Mouse (Mus musculus) common myeloid progenitor, adult 5-6 weeks (primary cell): ENCODE measurements around the gene Lamtor2. TPM values are rescaled to one million over a fixed set of nuclear protein-coding genes. Genes with fewer than 3 reads are reported as not detected.

ENCODE experiments used
- ATAC-seq: replicated peaks from 2 replicates; pipeline ENCODE4 v1.8.0; 2016; ENCODE audit warnings: low read depth, mild to moderate bottlenecking, moderate TSS enrichment, inconsistent platforms; ENCODE audit not compliant: poor library complexity, severe bottlenecking
- total RNA-seq: library from RNA; stranded (forward); fragments of 200-1000, 187-1606 nt; gene quantifications from 2 replicates; pipeline ENCODE4 v1.2.3, GENCODE M21; 2017

The Lamtor2 gene
- total RNA-seq, 1 experiment from 2014 or later: 47.2 TPM

DNA sequence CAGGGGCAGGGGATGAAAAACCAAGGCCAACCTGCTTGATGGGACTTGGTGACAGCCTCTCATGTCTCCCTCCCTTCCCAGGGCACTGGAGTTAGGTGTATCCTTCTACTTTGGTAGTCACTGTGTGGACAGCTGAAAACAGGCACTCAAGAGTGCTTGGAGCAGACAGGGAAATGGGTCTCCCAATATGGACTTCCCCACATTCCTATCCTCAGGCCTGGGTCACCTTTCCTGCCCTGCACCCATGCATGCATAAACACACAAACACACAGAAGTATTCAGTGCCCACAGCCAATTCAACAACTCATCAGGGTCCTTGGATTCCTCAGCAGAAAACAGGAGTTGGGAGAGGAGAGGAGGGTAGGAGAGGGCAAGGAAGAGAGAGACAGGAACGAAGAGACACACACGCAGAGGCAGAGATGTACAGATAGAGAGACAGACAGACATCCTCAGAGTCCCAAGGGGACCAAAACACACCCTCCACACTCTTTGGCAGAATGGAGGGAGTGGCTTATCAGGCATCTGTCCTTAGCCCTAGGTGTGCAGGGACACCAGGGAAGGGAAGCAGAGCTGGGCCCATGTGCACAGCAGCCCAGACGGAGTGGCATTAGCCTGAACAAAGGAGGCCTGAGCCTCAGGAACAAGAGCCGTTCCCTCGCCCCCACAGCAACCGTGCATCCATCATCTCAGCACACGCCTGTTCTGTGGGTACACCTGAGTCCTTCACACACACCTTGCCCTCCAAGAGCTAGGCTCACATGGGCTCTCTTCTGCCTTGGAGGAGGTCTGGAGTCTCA is 23.5 kb downstream of the Lamtor2 start:
- ATAC-seq: no peak

DNA sequence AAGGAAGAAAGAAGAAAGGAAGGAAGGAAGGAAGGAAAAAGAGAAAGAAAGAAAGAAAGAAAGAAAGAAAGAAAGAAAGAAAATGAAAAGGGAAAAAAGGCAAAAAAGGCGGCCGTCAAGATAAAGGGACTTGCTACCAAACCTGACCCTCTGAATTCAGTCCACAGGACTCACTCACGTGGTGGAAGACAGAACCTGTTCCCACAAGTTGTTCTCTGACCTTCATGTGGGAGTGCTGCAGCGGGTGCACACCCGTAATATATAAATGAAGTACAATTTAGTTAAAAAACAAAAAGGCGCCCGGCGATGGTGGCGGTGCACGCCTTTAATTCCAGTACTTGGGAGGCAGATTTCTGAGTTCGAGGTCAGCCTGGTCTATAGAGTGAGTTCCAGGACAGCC is 24.2 kb downstream of the Lamtor2 start:
- ATAC-seq: no peak

DNA sequence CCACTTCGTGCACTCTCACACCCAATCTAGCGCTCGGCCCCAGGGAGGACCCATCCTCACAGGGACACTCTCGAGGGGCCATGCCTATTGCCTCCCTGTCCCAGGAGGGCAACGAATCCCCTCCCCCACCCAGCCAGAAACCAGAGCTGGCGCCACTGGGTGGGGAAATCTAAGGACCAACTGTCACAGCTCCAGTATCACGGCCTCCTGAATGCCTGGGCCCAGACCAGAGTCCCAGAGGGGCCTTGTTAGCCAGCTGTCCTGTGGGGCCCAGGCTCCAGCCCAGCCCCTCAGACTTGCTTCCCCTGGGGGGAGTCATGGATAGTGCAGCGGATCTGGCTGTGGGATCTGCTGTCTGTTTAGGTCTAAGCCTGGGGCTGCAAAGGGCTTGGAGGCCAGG is 25.3 kb downstream of the Lamtor2 start:
- no peak for ATAC-seq

DNA sequence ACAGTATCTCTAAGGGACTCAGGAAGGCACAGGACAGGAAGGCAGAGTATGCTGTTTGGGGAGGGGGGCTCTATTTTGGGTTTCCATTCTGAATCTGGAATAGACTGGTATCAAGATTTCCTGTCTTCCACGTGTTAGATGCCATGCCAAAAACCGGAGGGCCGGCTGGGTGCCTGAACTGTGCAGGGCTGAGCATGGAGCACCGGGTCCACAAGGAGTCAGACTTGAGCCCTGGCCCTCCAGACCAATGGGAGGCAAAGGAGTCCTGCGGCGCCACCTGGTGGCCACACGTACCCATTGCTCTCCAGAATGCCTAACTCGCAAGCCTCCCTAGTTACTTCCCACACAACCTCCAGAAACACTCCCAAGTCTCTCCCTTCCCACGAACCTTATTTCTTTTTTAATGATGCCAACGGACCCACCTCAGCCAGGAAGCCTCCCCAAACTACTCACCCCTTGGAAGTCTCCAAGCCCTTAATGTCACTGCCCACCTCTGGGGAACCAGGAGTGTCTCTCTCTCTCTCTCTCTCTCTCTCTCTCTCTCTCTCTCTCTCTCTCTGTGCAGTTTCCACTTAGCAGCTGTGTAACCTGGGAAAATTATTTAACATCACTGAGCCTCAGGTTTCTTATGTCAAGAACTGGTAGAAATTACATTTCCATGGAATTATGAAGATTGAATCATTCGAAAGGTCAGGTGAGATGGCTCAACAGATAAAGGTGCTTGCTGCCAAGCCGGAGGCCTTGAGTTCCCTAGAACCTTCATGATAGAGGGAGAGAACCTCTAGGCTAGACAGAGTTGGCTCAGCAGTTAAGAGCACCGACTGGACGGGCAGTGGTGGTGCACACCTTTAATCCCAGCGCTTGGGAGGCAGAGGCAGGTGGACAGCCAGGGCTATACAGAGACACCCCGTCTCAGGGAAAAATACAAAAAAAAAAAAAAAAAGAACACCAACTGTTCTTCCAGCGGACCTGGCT is 26.4 kb downstream of the Lamtor2 start:
- peak; percentile 74 for ATAC-seq

DNA sequence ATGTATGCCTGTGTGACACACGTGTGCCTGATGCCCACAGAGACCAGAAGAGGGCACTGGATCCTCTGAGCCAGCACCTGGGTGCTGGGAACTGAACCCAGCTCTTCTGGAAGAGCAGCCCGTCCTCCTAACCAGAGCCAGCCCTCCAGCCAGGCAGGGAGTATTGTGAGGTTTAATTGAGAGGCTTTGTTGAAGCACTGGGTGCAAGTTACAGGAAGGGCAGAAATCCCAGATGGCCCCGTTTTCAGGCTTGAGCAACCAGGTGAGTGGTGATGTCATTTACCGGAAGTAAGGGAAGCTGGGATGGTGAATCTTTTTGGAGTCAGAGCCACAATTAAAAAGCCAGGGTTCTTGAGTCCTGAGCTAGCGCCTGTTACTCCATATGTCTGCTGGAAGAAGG is 27.9 kb downstream of the Lamtor2 start:
- ATAC-seq: no peak

DNA sequence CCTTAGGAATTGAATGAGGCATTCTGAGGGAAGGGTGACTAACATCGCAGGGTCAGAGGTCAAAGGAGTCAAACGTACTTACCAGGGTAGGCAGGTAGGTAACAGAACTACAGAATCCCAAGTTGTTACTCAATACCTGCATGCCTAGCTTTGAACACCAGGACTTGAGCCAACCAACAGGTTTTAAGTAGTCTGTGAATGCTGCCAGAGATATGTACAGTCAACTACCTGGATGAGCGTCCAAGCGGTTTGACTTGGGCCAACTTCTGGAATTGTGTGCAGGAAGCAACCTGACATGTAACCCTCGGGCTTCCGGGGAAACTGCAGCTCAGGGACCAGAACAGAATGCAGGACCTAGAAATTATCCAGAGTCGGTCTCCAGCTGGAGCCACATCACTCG is 29.8 kb downstream of the Lamtor2 start:
- no peak for ATAC-seq

DNA sequence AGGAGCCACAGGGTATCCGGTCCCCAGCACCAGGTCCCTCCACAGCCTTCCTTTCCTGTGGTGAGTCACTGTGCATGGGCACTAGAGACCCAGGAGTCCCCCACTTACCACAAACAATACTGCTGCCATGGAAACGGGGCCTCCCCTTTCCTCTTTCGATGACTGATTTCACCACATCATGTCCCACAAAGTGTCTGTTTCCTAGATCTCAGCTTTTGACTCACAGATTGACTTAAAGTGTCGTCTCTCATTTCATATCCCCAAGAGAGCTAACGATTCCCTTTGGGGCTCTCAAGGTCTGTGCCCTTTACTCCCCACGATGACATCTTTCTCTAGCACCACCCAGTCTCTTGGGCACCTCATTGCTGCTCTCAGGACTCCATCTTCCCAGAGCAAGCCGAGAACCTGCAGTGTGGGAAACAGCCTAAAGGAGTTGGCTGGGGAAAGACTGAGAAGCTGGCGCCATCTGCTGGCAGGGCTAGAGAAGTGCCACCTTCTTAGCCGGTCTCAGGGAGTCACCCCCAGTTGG is 31.0 kb downstream of the Lamtor2 start:
- ATAC-seq: peak; percentile 90

DNA sequence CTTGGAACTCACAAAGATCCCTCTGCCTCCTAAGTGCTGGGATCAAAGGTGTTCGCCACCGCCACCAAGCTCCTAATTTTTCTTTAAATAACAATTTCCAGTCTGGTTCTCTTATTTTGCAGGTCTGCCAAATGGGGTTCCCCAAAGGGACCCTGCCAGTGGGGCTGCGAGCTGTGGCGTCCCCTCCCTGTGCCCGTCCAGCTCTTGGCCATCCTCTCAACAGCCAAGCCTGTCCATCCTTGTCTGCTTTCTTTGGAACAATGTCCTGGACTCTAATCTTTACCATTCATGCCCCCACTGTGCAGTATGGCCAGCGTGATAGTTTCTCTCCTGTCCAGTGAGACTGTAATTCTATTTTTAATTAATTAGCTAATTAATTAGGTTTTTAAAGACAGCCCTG is 31.7 kb downstream of the Lamtor2 start:
- no peak for ATAC-seq

DNA sequence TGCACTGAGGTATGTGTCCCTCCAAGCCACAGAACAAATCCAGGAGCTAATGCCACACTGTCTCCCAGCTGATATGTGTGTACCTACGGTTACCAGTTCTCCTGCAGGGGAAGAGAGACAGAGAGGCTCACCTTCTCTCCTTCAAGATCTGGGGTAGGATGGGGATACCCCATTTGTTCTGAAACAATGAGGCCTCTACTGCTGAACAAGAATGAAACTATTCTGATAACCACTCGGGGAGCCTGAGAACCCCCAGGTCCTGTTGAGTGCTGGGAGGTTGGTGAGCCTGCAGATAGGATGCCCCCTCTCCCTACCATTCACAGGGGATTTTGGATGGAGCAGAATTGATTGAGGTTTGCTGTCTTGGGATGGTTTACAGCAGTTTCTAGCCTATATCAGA is 32.8 kb downstream of the Lamtor2 start:
- no peak for ATAC-seq

DNA sequence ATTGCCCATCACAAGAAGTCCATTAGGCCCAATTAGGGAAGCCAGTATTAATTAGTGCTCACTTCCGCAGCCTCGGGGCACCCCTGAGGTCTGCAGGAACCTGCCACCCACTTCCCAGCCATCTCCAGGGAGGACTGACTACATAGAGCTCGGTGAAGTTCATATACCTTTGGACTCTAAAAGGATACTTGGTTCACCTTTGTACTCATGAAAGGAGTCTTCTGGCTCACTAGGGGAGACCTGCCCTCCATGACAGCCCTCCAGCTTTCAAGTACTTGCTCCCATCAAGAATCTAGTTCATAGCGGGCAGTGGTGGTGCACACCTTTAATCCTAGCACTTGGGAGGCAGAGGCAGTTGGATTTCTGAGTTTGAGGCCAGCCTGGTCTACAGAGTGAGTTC is 34.5 kb downstream of the Lamtor2 start:
- ATAC-seq: no peak

DNA sequence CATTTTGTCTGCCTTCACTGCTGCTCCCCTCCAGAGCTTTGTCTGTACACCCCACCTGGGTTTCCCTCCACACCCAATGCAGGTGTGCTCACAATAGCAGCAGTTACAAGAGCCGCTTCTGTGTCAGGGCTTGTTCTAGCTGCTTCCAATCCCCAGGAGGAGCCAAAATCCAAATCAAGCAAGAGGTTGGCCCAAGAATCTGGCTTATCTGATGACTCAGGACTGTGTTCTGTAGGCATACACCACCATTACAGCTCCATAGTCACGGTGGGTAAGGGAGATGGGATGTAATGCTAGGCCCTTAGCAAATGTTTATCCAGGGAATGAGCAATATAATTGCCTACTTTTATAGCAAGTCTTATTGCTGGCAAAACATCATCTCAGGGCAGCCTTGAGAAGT is 36.5 kb downstream of the Lamtor2 start:
- ATAC-seq: no peak

DNA sequence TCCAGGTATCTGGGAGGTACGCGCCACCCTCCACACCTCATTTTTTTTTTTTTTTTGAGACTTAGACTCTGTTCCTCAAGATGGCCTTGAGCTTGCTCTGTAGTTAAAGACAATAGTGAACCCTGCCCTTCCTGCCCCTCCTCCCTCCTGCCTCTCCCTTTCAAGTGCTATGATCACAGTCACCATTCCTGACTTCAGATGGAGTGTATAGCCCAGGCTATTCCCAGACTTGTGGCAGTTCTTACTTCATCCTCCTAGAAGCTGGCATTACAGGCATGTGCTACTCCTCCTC is 37.8 kb downstream of the Lamtor2 start:
- ATAC-seq: no peak

DNA sequence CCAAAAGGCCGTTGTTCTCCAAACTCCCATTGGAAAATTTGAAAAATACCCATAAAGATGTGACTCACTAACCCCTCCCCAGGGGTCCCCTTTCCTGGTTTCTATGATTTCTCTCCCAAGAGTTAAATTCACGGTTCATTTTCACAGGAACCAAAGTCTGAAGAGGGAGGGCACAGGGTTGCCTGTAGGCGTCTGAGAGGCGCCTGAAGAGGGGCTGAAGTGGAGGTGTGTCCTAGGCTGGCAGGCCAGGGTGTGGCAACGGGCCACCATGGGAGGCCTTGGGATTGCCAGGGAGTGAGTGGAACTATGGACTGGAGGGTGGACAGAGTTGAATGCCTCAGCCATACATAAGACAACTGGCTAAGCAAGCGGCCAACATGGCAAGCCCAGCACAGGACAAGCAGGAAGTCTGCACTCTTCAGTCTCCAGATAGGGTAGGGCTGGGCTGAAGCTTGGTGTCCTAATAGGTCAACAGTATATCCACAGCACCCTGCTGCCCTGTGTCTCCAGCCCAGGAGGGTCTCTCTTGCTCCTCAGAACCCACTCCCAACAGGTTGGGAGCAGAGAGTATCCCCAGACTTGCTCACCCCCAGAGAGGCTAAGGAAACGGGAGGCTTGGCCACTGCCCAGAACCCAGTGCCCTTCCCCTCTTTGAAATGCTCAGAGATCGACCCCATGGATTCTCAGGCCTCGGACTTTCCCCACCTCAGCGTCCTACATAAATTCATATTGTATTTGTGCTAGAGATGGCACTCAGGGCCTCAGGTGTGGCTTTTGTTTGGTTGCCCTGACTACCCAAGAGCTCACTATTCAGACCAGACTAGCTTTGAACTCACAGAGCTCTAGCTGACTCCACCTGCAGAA is 38.4 kb downstream of the Lamtor2 start:
- no peak for ATAC-seq

DNA sequence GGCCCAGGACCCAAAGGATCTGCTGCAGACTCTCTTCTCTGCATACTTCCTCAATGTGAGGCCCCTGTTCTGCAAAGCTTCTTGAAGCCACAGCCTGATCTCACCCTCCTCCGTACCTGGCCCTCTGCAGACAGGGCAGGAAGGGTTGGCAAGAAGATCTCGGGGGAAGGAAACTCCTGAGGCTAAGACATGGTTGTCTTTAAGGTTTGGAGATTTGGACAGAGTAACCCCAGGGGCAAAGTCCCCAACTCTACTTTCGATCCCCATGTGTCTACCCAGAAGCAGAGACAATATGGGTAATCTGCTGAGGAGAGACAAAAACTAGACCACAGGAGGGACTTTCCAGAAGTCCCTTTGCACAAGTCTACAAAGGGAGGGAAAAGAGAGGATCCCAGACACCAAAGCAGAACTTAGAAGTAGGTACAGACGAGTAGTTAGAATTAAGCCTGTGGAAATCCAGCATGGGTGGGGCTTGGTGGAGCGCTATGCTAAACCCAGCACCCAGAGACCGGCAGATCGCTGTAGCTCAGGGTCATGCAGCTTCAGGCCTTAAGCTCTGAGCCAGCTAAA is 39.2 kb downstream of the Lamtor2 start:
- no peak for ATAC-seq

DNA sequence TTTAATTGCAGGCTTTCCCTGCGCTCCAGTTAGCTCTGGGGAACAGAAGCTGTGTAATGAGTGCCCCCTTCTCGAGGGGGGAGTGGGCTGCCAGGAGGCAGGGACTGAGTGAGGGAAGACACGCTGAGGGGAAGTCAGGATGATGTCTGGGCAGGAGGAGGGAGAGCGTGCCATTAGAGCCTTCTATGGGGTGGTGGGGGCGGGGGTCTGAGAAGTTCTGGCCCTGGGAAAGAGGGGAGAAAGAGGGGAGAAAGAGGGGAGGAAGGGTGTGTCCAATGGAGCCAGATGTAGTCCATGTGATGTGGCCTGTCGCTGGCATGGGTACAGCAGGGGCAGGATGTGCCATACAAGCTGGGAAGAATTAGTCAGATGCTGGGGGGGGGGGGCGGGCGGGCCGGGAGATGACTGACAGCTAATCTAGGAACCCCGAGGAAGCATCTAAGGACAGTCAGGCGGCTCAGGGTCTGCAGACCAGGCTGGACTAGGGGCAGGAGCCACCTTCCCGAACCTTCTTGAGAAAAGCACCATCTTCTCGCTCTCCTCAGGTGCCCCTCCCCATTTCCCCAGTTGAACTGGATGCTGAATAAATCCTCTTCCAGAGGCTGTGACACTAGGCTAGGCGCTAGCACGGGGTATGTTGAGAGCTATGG is 39.9 kb downstream of the Lamtor2 start:
- no peak for ATAC-seq

DNA sequence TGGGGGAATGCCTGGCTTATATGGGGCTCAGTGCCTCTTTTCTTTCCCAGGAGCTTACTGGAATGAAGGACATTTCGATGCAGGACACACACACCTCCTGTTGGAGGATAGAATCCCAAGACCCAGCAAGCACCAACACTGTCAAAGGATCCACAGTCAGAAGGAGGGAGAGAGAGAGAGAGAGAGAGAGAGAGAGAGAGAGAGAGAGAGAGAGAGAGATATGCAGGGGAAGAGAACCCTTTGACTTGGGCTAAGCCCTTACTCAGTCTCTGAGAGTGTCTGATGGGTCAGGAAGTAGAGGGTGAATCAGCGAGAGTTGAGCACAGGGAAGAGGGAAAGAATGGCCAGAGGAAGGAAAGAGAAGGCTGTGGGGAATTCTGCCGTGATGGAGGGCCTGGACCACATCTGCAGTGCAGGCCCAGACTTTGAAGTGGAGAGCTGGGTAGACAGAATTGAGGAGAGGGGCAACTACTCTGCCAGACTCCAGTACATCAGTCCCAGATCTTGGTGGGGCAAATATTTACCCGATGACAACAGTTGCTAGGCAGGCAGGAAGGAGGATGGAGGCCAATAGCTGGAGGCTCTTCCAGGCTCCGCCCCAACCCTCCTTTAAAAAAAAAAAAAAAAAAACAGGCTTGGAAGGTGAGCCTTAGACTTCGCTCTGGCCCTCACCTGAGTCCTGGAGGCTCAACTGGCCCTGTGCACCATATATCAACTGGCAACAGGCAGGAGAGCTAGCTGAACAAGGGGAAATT is 40.6 kb downstream of the Lamtor2 start:
- no peak for ATAC-seq

DNA sequence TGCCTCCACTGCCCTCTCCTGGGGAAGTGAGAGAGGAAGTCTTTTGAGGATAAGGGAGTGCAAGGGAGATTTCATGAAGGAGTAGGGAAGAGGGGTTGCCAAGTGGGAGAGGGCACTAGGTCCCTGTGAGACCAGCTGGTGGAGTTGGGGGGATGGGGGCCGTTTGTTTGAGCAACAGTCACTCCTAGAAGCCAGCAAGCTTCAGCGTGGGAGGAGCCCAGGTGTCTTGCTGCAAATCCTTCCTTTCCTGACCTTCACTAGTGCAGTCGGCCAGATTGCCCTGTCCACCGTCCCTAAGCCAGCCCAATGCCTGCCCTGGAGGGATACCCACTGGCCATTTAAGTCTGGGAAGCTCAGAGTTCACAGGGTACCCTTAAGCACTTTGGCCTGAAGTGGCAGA is 41.3 kb downstream of the Lamtor2 start:
- no peak for ATAC-seq

DNA sequence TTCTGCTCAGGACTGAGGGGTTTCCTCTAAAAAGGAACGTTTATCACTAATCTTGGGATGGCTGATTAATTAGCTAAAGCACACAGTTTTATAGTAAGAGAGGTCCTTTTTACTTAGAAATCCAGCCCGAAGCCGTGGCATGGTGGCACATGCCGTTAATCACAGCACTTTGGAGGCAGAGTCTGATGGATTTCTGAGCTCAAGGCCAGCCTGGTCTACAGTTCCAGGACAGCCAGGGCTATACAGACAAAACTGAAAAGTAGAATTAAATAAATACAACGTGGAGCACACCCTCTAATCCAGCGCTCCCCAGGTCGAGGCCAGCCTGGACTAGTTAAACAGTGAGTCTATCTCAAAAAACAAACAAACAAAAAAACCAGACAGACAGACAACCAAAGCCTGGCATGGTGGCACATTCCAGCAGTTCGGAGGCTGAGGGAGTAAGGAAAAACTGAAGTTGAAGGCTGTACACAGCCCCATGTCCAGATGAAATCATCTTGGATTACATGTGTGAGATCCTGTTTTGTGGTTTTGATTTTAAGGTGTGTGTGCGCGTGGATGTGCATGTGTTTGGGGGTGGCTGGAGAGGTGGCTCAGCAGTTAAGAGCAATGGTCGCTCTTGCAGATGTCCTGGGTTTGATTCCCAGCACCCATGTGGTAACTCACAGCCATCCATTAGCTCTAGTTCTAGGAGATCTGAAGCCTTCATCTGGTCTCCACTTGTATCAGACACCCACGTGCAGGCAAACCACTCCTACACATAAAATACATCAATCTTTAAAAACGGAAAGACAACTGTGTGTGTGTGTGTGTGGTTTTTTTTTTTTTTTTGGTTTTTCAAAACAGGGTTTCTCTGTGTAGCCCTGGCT is 42.2 kb downstream of the Lamtor2 start:
- ATAC-seq: no peak
